Mouse (Mus musculus): Measurements from ENCODE around the gene Mpv17. TPM values are rescaled to one million over a fixed set of nuclear protein-coding genes. Genes with fewer than 3 reads are reported as not detected.

The Mpv17 gene
- 54.6 and 54.8 TPM in 2 replicates for polyA plus RNA-seq (2015; fragmentation: Nextera tagmentation; extraction: Ambion mirVana)

DNA sequence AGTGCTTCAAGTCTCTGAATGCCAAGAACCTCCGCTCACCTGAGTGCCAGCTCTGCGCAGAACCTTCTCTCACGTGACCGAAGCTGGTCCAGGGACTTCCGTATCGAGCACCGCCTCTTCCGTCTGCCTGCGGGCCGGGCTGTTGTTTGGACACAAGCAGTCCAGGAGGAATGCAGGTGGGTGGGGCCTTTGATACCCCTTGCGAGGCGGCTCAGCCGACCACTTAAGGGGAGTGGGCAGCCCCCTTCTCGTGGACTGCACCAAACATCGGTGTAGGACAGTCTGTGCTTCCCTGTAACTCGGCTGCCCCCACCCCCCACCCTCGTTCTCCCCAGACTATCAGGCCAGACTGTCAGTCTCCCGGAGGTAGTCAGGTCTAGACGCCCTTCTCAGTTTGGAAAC is at the start of gene Mpv17:
Gene Mpv17 (minus strand): TSS at position 100 of the 402 bp plus-strand sequence.
- Histone ChIP-seq H3K36me3 (peaks cover 32% of the 10 kb centered on the region), H3K9ac (replicated peaks) (peak within 1 kb of the TSS; percentile 81), H3K4me1 (peaks cover 15% of the 10 kb centered on the region), H3K27ac (replicated peaks) (peak within 1 kb of the TSS; percentile 77), H3K4me2 (replicated peaks) (peak within 1 kb of the TSS; percentile 80), H3K9me3 (no peaks in the 10 kb centered on the region), H3K27me3 (no peaks in the 10 kb centered on the region), H3K4me3 (peak within 1 kb of the TSS; percentile 81)
- peak; percentile 94 for ATAC-seq (replicated peaks)
- under 1% methylated on average over 19 of the region's 19 CpGs for WGBS

DNA sequence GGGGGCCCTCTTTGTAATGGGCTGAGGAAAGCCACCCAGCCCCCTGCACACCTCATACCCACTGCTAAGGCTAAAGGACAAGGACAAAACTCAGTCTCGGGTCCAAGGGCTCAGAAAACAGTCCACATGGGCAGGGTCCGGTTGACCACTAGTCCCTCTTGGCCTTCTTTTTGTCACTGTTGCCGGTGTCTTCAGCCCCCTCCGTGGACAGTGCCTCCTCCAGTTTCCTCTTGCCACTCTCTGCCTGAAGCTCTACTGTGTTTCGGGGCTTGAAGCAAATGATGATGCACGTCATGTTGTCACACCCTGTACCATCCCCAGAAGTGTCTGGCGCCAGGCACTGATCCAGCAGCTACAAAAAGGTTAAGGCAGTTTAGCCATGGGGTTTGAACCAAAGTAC is 48.9 kb upstream of the Mpv17 start:
- peak overlapping the region; percentile 69 for H3K4me2 ChIP-seq (replicated peaks)
- no peaks in the 10 kb centered on the region for H3K27me3 ChIP-seq
- H3K9me3 ChIP-seq, result 0 out of 2 replicates have a peak, but pooled peaks cover 5% of the 10 kb centered on the region
- H3K4me3 ChIP-seq, result peak overlapping the region; percentile 99
- peak overlapping the region; percentile 49; the same call in 1 of the 2 replicates for H3K9ac ChIP-seq (replicated peaks)
- peaks cover 22% of the 10 kb centered on the region for H3K4me1 ChIP-seq
- no peak for ATAC-seq (replicated peaks)
- H3K27ac ChIP-seq (replicated peaks), result peak overlapping the region; percentile 87
- WGBS, result 87% methylated on average over 7 of the region's 7 CpGs
- peaks cover 78% of the 10 kb centered on the region for H3K36me3 ChIP-seq

DNA sequence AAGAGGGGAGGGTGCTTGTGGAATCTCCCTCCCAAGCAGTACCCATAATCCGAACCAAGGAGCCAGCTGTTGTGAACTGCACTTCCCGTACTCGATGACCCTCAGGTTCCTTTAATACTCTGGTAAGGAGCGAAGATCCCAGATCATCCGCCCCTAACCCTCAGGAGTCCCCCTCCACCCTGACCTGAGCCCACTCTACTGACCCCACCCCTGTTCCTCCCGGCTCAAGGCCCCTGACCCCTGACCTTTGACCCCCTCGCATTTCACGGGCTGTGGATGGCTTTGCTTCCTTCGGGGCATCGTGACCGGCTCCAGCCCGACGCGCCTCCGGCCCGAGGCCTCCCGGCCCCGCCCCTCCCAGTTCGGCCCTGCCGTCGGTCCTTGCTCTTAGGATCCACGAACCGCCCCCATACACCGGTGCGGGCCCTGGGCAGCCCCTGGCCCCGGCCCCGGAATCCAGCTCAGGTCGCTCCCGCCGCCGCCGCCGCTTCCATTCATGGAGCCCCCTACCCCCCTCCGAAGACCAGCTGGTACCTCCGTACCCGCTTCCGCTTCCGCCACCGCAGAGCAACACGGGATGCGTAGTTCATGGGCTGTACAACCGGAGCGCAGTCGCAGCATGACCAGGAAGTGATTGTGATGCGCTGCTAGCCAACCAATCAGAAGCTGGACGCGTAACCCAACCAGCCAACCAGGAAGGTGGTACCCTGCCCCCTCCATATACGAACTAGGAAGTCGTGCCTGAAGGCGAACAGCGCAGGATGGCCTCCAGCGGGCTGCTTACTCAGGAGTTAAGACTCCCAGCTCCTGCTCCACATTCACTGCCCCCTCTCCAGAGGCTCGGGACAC is 47.9 kb upstream of the Mpv17 start, which contains the start of gene Zfp513:
Gene Zfp513 (minus strand): TSS at position 562 of the 849 bp plus-strand sequence.
- Histone ChIP-seq H3K4me3 (peak within 1 kb of the TSS; percentile 99), H3K27ac (replicated peaks) (peak within 1 kb of the TSS; percentile 87), H3K27me3 (no peaks in the 10 kb centered on the region), H3K9me3 (0 out of 2 replicates have a peak, but pooled peaks cover 5% of the 10 kb centered on the region), H3K4me1 (peaks cover 22% of the 10 kb centered on the region), H3K4me2 (replicated peaks) (peak within 1 kb of the TSS; percentile 89), H3K9ac (replicated peaks) (peak within 1 kb of the TSS; percentile 98), H3K36me3 (peaks cover 78% of the 10 kb centered on the region)
- WGBS, result under 1% methylated on average over 53 of the region's 53 CpGs
- ATAC-seq (replicated peaks), result peak; percentile 97

DNA sequence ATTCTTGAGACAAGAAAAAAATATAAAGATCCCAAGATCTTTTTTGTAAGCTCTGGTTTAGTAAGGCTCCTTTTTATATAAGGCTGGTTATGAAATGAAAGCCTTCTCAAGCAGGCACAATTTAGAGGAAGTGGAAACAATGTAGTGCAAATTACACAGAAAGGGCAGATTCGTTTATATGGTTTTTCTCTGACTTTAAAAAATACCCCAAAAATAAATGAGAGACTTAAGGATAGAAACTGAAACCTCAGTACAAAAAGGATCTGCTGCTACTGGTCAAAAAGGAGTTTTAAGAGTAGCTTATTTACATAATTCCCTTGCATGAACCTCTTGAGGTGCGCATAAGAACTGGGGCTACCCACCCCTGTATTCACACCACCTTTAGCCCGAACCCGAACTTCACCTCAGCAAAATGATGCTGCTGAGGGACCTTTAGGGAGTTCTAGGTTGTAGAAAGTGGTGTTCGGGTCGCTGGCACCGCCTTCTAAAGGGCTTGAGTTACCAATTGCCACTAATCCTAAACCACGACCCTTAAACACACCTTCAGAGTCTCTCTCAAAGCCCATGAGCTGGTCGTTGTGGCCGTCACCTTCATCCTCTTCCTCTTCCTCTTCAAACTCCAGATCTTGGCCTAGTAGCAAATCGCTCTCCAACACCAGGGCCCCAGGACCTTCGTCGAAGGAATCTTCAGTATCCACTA is 47.1 kb upstream of the Mpv17 start:
- peak overlapping the region; percentile 98 for H3K9ac ChIP-seq (replicated peaks)
- peak overlapping the region; percentile 89 for H3K4me2 ChIP-seq (replicated peaks)
- 20% methylated on average over 13 of the region's 13 CpGs for WGBS
- H3K36me3 ChIP-seq, result peaks cover 80% of the 10 kb centered on the region
- peaks cover 22% of the 10 kb centered on the region for H3K4me1 ChIP-seq
- no peak for ATAC-seq (replicated peaks)
- H3K27me3 ChIP-seq, result no peaks in the 10 kb centered on the region
- H3K27ac ChIP-seq (replicated peaks), result peak overlapping the region; percentile 87
- H3K4me3 ChIP-seq, result peak overlapping the region; percentile 99
- 0 out of 2 replicates have a peak, but pooled peaks cover 5% of the 10 kb centered on the region for H3K9me3 ChIP-seq

DNA sequence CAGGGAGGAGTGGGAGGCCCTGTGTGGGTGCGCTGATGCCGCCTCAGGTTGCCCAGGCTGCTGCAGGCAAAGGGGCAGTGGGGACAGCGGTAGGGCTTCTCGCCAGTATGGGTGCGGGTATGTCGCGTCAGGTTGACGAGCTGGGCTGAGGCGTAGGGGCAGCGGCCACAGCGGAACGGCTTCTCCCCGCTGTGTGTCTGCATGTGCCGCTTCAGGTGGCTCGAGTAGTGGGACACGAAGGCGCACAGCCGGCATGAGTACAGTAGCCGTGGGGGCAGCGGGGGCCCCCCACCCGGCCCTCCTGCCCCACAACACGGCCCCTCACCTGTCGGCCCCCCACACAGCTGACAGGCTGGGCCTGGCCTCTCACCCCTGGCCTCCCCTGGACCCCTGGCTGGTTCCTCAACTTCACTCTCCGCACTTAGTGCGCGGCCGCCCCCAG is 46.3 kb upstream of the Mpv17 start:
- 91% methylated on average over 27 of the region's 27 CpGs for WGBS
- Histone ChIP-seq H3K27ac (replicated peaks) (no peak overlapping the region), H3K4me2 (replicated peaks) (no peak overlapping the region), H3K4me3 (peak overlapping the region; percentile 99), H3K9me3 (0 out of 2 replicates have a peak, but pooled peaks cover 5% of the 10 kb centered on the region), H3K4me1 (peaks cover 22% of the 10 kb centered on the region), H3K9ac (replicated peaks) (no peak overlapping the region), H3K27me3 (no peaks in the 10 kb centered on the region), H3K36me3 (peaks cover 81% of the 10 kb centered on the region)
- ATAC-seq (replicated peaks), result no peak

DNA sequence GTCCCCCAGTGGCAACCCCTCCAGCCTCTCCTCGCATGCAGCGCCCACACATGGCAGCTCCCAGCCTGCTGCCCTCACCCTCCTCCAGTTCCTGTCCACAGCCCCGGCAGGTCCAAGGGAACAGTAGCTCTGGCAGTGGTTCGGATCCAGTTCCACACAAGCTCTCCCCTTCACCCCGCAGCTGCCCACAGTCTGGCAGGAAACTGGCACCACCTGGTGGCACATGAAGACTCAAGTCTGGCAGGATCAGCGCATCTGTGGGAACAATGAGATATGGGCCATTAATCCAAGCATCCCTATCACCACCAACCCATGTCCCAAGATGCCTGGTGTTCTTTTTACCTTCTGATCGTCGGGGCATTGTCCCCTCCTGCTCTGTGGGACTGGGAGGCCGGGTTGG is 45.8 kb upstream of the Mpv17 start:
- Histone ChIP-seq H3K4me1 (peaks cover 22% of the 10 kb centered on the region), H3K9me3 (0 out of 2 replicates have a peak, but pooled peaks cover 5% of the 10 kb centered on the region), H3K27me3 (no peaks in the 10 kb centered on the region), H3K36me3 (peaks cover 81% of the 10 kb centered on the region), H3K4me3 (peak overlapping the region; percentile 99; the same call in 1 of the 2 replicates), H3K4me2 (replicated peaks) (no peak overlapping the region), H3K27ac (replicated peaks) (no peak overlapping the region), H3K9ac (replicated peaks) (no peak overlapping the region)
- no peak for ATAC-seq (replicated peaks)
- WGBS, result 85% methylated on average over 9 of the region's 9 CpGs

DNA sequence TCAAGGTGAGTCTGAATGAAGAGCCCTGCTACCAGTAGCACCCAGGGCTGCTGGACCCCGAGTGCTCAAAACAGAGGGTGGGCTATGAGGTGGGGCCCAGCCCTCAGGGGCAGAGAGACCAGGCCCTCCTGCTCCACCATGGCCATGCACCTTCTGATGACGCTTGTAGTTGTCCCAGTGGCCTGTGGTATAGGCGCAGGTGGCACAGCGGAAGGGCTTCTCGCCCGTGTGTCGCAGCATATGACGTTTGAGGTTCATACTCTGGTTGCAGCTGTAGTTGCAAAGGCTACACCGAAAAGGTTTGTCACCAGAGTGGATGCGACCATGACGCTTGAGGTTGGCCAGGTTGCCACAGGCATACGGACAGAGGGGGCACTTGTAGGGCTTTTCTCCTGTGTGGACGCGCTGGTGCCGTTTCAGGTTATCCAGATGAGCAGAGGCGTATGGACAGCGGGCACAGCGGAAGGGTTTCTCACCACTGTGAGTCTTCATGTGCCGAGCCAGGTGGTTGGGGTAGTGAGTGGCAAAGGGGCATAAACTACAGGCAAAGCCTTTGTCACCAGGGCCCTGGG is 45.4 kb upstream of the Mpv17 start:
- no peak overlapping the region for H3K27ac ChIP-seq (replicated peaks)
- H3K4me3 ChIP-seq, result no peak overlapping the region
- peaks cover 27% of the 10 kb centered on the region for H3K4me1 ChIP-seq
- no peak overlapping the region for H3K9ac ChIP-seq (replicated peaks)
- ATAC-seq (replicated peaks), result no peak
- no peak overlapping the region for H3K4me2 ChIP-seq (replicated peaks)
- peaks cover 81% of the 10 kb centered on the region for H3K36me3 ChIP-seq
- H3K27me3 ChIP-seq, result no peaks in the 10 kb centered on the region
- 0 out of 2 replicates have a peak, but pooled peaks cover 5% of the 10 kb centered on the region for H3K9me3 ChIP-seq
- 89% methylated on average over 19 of the region's 19 CpGs for WGBS

DNA sequence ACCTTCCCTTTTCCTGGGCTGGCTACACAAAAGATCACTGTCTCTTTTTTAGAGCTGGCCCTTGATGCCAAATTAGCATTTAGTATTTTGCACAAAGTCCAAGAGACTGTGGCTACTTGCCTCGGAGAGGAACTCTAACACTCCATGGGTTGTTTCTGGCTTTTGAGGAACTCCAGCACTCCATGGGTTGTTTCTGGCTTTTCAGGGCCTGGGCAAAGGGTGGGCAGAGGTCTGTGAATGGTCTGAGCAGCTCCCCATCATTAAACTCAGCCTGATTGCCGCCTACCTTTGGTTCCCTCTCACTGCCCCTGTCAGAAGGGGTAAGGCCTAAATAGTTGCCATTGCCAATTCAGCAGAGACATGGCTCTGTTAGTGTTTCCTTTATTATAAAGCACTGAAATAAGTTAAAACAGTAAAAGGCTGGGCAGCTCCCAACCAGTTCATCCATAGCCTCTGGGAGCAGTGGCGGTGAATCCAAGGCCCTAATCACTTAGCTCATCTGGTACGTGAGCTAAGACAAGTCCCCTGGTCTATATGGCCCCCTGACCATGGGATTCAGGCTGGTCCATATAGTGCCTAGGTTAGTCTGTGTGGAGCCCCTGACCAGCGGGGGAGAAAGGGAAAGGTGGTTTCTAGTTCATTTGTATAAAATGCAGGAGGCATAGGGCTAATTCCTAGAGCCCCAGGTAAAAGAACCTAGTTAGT is 44.7 kb upstream of the Mpv17 start:
- ATAC-seq (replicated peaks), result no peak
- Histone ChIP-seq H3K9ac (replicated peaks) (no peak overlapping the region), H3K9me3 (0 out of 2 replicates have a peak, but pooled peaks cover 5% of the 10 kb centered on the region), H3K36me3 (peaks cover 78% of the 10 kb centered on the region), H3K4me2 (replicated peaks) (no peak overlapping the region), H3K4me3 (no peak overlapping the region), H3K4me1 (peaks cover 33% of the 10 kb centered on the region), H3K27ac (replicated peaks) (no peak overlapping the region), H3K27me3 (no peaks in the 10 kb centered on the region)
- WGBS, result 84% methylated on average over 5 of the region's 5 CpGs

DNA sequence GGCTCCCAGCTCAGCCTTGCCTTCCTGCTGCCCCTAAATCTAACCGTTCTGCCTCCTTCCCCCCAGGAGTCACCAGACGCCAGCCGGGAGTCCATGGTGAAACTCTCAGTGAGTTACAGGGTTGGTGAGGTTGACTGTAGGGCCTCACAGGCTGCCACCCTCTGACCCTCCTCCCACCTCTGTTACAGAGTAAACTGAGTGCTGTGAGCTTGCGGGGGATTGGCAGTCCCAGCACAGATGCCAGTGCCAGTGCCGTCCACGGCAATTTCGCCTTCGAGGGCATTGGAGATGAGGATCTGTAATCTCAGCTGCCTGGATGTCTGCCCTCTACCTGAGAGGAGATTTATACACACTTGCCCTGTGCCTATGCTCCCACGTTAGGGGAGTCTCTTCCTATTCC is 44.1 kb upstream of the Mpv17 start:
- no peak for ATAC-seq (replicated peaks)
- Histone ChIP-seq H3K27ac (replicated peaks) (no peak overlapping the region), H3K9me3 (0 out of 2 replicates have a peak, but pooled peaks cover 5% of the 10 kb centered on the region), H3K27me3 (no peaks in the 10 kb centered on the region), H3K4me1 (peaks cover 35% of the 10 kb centered on the region), H3K4me3 (no peak overlapping the region), H3K36me3 (peaks cover 72% of the 10 kb centered on the region), H3K9ac (replicated peaks) (no peak overlapping the region), H3K4me2 (replicated peaks) (no peak overlapping the region)
- WGBS, result 90% methylated on average over 9 of the region's 9 CpGs

DNA sequence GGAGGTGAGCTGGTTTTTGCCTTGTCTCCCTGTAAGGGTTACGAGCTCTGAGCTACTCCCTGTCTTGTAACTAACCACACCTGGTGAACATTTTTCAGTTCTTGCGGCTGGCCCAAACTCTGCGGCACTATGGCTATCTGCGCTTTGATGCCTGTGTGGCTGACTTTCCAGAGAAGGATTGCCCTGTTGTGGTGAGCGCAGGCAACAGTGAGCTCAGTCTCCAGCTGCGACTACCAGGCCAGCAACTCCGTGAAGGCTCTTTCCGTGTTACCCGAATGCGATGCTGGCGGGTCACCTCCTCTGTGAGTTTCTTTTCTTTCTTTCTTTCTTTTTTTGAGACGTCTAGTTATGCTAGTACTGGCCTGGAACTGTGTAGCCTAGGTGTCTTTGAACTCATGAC is 43.0 kb upstream of the Mpv17 start:
- Histone ChIP-seq H3K9ac (replicated peaks) (no peak overlapping the region), H3K4me3 (no peak overlapping the region), H3K36me3 (peaks cover 67% of the 10 kb centered on the region), H3K4me1 (peaks cover 31% of the 10 kb centered on the region), H3K27ac (replicated peaks) (no peak overlapping the region), H3K4me2 (replicated peaks) (no peak overlapping the region), H3K27me3 (no peaks in the 10 kb centered on the region), H3K9me3 (0 out of 2 replicates have a peak, but pooled peaks cover 5% of the 10 kb centered on the region)
- no peak for ATAC-seq (replicated peaks)
- 89% methylated on average over 12 of the region's 12 CpGs for whole genome bisulfite sequencing

DNA sequence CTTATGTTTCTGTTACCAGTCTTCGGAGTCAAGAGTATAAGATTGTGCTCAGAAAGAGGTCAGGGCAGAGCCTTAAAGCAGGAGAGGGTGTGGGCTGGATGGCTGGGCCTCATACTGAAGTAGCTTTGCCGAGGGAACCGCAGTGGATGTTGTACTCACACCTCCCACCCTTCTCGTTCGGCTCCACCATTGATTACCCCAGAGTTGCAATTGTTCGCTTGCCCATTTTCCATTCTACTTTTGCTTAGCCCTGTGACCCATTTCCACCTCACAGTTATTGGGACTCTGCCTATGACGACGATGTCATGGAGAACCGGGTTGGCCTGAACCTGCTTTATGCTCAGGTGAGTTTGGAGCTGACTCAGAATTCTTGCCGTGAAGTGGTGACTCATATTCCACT is 42.2 kb upstream of the Mpv17 start:
- H3K4me1 ChIP-seq, result peaks cover 34% of the 10 kb centered on the region
- ATAC-seq (replicated peaks), result no peak
- H3K9me3 ChIP-seq, result 0 out of 2 replicates have a peak, but pooled peaks cover 5% of the 10 kb centered on the region
- no peak overlapping the region for H3K9ac ChIP-seq (replicated peaks)
- no peak overlapping the region for H3K4me2 ChIP-seq (replicated peaks)
- 94% methylated on average over 10 of the region's 10 CpGs for WGBS
- H3K27ac ChIP-seq (replicated peaks), result no peak overlapping the region
- no peaks in the 10 kb centered on the region for H3K27me3 ChIP-seq
- peaks cover 67% of the 10 kb centered on the region for H3K36me3 ChIP-seq
- H3K4me3 ChIP-seq, result no peak overlapping the region
